Mouse (Mus musculus) heart, adult 2 months (tissue): ENCODE results near the gene Sgip1. TPM values are rescaled to one million over a fixed set of nuclear protein-coding genes. Genes with fewer than 3 reads are reported as not detected.
A peak's percentile ranks its signal among the peaks of the same experiment; 100 is the strongest.

Experiments used
- DNase-seq, 2 experiments: peaks; one replicate each; pipeline ENCODE4 v3.0.0; 2021
- H3K27ac ChIP-seq: fragments of 200-600 bp; 2 replicates; pipeline ENCODE4 v1.8.1; 2022
- H3K27me3 ChIP-seq: fragments of 200-500 bp; 2 replicates; pipeline ENCODE4 v1.6.1; 2012; ENCODE audit warnings: mild to moderate bottlenecking, low read length, inconsistent platforms, mixed read lengths; ENCODE audit not compliant: control insufficient read depth, insufficient read depth
- H3K36me3 ChIP-seq: fragments of 200-500 bp; 2 replicates; pipeline ENCODE4 v1.6.1; 2012; ENCODE audit warnings: low read length, inconsistent platforms; ENCODE audit not compliant: control insufficient read depth, insufficient read depth
- H3K4me1 ChIP-seq: fragments of 200-500 bp; 2 replicates; pipeline ENCODE4 v1.6.1; 2011; ENCODE audit warnings: low read length; ENCODE audit not compliant: control insufficient read depth, insufficient read depth
- H3K4me3 ChIP-seq: fragments of 200-600 bp; 2 replicates; pipeline ENCODE4 v1.8.1; 2022
- H3K79me2 ChIP-seq: fragments of 200-500 bp; replicated peaks from 2 replicates; pipeline ENCODE4 v1.6.1; 2012; ENCODE audit warnings: mild to moderate bottlenecking, inconsistent platforms, low read length, moderate library complexity, mixed read lengths; ENCODE audit not compliant: control insufficient read depth, insufficient read depth
- H3K9ac ChIP-seq: fragments of 200-500 bp; 2 replicates; pipeline ENCODE4 v1.6.1; 2012; ENCODE audit warnings: low read depth, mild to moderate bottlenecking, control low read depth, inconsistent platforms, low read length, mixed read lengths
- CTCF ChIP-seq: fragments of 200-600 bp; IDR thresholded peaks from 2 replicates; pipeline ENCODE4 v1.8.1; 2022; ENCODE audit warnings: antibody characterized with exemption, mild to moderate bottlenecking, moderate library complexity
- EP300 ChIP-seq: fragments of 200-500 bp; IDR thresholded peaks from 2 replicates; pipeline ENCODE4 v1.6.1; 2011; ENCODE audit warnings: low read depth, low read length, control low read depth; ENCODE audit not compliant: insufficient read depth
- POLR2A ChIP-seq: fragments of 200-500 bp; IDR thresholded peaks from 2 replicates; pipeline ENCODE4 v1.6.1; 2011; ENCODE audit warnings: mild to moderate bottlenecking, low read depth, low read length, control low read depth; ENCODE audit not compliant: insufficient read depth
- WGBS: fragments of 180-500 bp; shearing (Covaris S2); methylation state at CpG from one replicate; pipeline ENCODE4 v1.1.7; 2018; 5-methylcytosine and 5-hydroxymethylcytosine counted together
- intact Hi-C: fragments of 180-260 bp; cut with DNase I; formaldehyde crosslinking; loops from one replicate; pipeline ENCODE4 v1.15.1; 2025
- polyA plus RNA-seq: library from polyadenylated mRNA; depleted of rRNA; stranded (reverse); fragments of >200 nt; gene quantifications from 2 replicates; pipeline ENCODE4 v1.2.3, GENCODE M21; 2012
- total RNA-seq, 2 experiments: library from RNA; stranded (reverse); gene quantifications; 2 replicates each; pipeline ENCODE4 v1.2.3; 2021

The Sgip1 gene
- total and polyA plus RNA-seq, 3 experiments, result 0.57 to 2.0 (median 1.7) TPM

DNA sequence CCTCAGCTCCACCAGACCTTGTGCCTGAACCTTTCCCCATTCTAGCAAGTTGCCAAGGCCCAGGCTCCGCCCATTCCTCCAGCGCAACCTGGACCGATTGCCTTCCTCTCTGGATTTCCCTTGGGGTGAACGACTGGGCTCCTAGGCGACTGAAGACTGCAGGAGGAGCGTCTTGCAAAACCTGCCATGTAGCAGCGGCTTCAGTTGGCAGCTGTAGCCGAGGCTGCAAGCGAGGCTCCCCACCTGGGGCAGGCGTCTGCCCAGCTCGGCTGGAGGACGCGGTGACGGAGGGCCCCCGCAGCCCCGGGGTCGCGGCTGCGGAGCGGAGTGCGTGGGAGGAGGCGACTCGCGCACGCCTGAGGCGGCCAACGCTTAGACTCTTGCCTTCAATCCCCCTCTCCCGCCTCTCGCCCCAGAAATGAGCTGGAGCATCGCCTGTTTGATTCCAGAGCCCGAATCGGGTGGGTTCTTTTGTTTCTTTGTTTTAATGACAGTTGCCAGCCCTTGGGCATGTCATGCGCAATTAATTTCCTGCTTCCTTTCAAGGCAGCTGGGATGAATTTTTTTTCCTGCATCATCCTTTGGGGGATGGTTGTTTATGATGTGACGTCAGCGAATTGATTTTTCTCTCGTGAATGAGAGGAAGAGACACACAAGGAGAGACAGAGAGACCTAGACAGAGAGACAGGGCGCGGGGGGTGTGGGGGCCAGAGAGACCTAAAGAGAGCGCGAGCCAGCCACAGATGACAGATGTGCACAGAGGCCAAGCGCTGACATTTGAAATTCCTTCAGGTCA lies 18.2 kb downstream of the Sgip1 start:
- DNase-seq, result peak; percentile 40 to 54
- TF ChIP-seq POLR2A, result no peak
- Histone ChIP-seq H3K4me3 (peak overlapping the region; percentile 56), H3K9ac (peak overlapping the region; percentile 62), H3K4me1 (no peaks in the 10 kb centered on the region), H3K27ac (peak overlapping the region; percentile 69), H3K36me3 (no peaks in the 10 kb centered on the region), H3K27me3 (no peaks in the 10 kb centered on the region), H3K79me2 (no peaks in the 10 kb centered on the region)
- 3% methylated on average over 41 of the region's 41 CpGs for WGBS
- intact Hi-C loops, result no loop called here

DNA sequence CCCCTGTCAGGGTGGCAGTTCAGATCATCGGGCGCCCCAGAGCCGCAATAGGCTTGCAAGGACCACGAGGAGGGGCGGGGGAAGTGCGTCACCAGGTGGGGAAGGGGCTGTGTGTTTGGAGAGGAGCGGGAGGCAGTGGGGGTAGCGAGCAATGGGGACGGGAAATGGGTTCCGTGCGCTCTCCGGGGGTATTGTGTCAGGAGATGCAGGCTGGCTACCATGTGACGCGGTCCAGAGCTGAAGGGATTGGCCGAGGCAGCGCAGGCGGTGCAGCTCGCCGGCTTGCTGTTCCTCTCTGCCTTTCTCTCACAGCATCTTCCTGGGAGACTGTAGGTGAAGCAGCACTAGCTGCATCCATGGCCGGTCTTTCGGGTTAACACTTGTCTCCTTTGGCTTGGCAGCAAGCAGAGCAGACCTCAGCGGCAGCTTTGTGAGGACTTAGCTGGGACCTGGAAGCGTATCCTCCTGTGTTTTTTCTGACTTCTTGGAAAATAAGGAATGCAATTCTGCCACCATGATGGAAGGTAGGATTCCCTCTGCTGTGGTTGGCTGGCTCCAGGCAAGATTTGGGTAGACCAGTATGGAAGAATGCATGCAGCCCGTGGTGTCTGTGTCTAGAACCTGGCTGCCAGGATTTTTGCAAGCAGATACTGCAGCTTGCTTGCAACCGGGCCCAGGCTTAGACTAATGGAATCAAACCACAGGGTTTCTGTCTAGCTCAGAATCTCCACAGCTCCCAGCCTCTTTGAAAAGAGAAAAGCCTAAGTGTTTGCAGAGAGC lies 19.1 kb downstream of the Sgip1 start:
- H3K4me1 ChIP-seq, result no peaks in the 10 kb centered on the region
- no peaks in the 10 kb centered on the region for H3K36me3 ChIP-seq
- H3K27ac ChIP-seq, result peak overlapping the region; percentile 19; the same call in 1 of the 2 replicates
- TF ChIP-seq CTCF, result no peak
- TF ChIP-seq POLR2A, result no peak; the same call in 1 of the 2 replicates
- intact Hi-C loops, result no loop called here
- peak; percentile 63 to 65 for DNase-seq
- 5% methylated on average over 25 of the region's 25 CpGs for WGBS
- no peaks in the 10 kb centered on the region for H3K79me2 ChIP-seq
- peak overlapping the region; percentile 48; the same call in 1 of the 2 replicates for H3K9ac ChIP-seq
- peak overlapping the region; percentile 56 for H3K4me3 ChIP-seq
- H3K27me3 ChIP-seq, result no peaks in the 10 kb centered on the region

DNA sequence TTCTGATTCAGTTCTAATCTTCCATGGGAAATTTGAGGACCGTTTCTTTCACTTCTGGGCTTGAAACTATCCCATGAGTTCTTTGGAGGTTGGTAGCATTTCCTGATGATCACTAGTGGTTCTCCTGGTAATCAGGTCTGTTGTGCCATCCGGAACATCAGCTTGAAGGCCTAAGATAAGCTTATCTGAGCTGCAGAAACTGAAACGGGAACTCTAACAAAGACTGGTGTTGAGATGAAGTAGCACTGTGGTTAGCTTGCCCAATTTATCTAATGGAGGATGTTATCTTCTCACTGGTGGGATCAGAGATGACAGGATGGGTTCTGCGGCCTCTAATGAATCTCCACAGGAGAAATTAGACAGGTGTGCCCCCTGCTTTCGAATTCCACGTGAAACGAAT lies 21.0 kb downstream of the Sgip1 start:
- Histone ChIP-seq H3K4me3 (no peak overlapping the region), H3K9ac (no peak overlapping the region), H3K27ac (no peak overlapping the region), H3K36me3 (no peaks in the 10 kb centered on the region), H3K79me2 (no peaks in the 10 kb centered on the region), H3K4me1 (no peaks in the 10 kb centered on the region), H3K27me3 (no peaks in the 10 kb centered on the region)
- 59% methylated on average over 7 of the region's 7 CpGs for WGBS
- no peak for TF ChIP-seq POLR2A
- no peak for TF ChIP-seq CTCF
- no peak for TF ChIP-seq EP300
- DNase-seq, result no peak
- intact Hi-C loops, result no loop called here

DNA sequence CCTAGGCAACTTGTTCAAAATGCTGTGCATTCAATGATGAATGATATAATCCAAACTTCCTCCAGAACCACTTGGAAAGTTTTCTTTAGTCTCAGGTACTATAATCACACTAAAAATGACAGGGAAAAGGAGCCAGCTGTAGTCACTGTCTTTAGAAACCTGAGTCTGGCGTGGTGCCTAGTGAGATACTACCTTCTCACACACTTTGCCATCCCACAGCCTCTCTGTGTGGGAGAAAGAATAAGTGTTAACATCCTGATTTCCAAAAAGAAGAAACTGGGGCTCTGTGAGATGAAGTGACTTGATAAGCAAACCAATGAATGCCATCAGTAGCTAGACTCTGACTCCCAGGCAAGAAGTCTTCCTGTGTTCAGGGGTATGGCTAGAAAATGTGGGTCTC lies 28.0 kb downstream of the Sgip1 start:
- intact Hi-C loops, result no loop called here
- Histone ChIP-seq H3K36me3 (no peaks in the 10 kb centered on the region), H3K4me1 (no peaks in the 10 kb centered on the region), H3K79me2 (no peaks in the 10 kb centered on the region), H3K27me3 (no peaks in the 10 kb centered on the region), H3K9ac (no peak overlapping the region), H3K4me3 (no peak overlapping the region), H3K27ac (no peak overlapping the region)
- TF ChIP-seq CTCF (no peak), EP300 (no peak), POLR2A (no peak)
- no peak for DNase-seq
- WGBS, result 78% methylated on average over 1 of the region's 1 CpGs

DNA sequence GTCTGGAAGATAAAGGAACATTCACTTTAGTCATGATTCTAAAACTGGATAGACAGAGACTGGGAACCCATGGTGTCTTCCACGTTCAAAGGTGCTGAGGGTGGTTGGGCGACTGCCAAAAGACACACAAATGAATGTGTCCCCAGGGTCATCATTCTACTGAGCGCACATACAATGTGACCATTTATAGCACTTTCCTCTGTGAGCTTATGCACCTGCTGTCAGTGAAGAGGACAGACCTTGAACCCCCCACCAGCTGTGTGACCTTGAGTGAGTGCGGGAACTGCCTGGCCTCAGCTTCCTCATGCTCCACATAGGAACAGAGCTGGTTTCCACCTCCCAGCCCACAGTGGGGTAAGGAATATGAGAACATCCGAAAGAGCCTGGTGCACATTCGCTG lies 28.8 kb downstream of the Sgip1 start:
- TF ChIP-seq CTCF, result no peak
- no peak for TF ChIP-seq EP300
- TF ChIP-seq POLR2A, result no peak
- Histone ChIP-seq H3K9ac (no peak overlapping the region), H3K4me1 (no peaks in the 10 kb centered on the region), H3K27ac (no peak overlapping the region), H3K36me3 (no peaks in the 10 kb centered on the region), H3K79me2 (no peaks in the 10 kb centered on the region), H3K4me3 (no peak overlapping the region), H3K27me3 (no peaks in the 10 kb centered on the region)
- intact Hi-C loops, result no loop called here
- WGBS, result 65% methylated on average over 6 of the region's 6 CpGs
- DNase-seq, result no peak
